Mouse (Mus musculus) liver, embryonic 11.5 days (tissue): ENCODE results near the gene Cpeb1. TPM values are rescaled to one million over a fixed set of nuclear protein-coding genes. Genes with fewer than 3 reads are reported as not detected.
"Not testable (repeated sequence)": the region's sequence is repeated elsewhere in the genome, so short reads cannot be mapped to it uniquely, and the experiment has no call there.

ENCODE experiments used
- ATAC-seq: fragments of 200-750 bp; cut with Nextera tagmentation; replicated peaks from 2 replicates; pipeline ENCODE4 v1.8.0; 2017; ENCODE audit warnings: moderate number of reproducible peaks, mild to moderate bottlenecking, moderate TSS enrichment, moderate library complexity; ENCODE audit not compliant: low FRiP score
- DNase-seq: peaks from one replicate; pipeline ENCODE4 v3.0.0-alpha.2; 2017; ENCODE audit warnings: low spot score
- H3K27ac ChIP-seq: fragments of 300-500 bp; sonication (generic); 2 replicates; pipeline ENCODE4 v1.5.1; 2014; ENCODE audit warnings: mild to moderate bottlenecking, low read depth, low read length, control low read depth
- H3K27me3 ChIP-seq: fragments of 300-500 bp; sonication (generic); replicated peaks from 2 replicates; pipeline ENCODE4 v1.6.1; 2014; ENCODE audit warnings: low read length, mixed read lengths; ENCODE audit not compliant: control insufficient read depth, insufficient read depth
- H3K36me3 ChIP-seq: fragments of 300-500 bp; sonication (generic); 2 replicates; pipeline ENCODE4 v1.6.1; 2014; ENCODE audit warnings: mild to moderate bottlenecking, low read length, moderate library complexity, mixed read lengths; ENCODE audit not compliant: control insufficient read depth, insufficient read depth
- H3K4me1 ChIP-seq: fragments of 300-500 bp; sonication (generic); replicated peaks from 2 replicates; pipeline ENCODE4 v1.6.1; 2014; ENCODE audit warnings: low read length, mixed read lengths; ENCODE audit not compliant: control insufficient read depth, insufficient read depth
- H3K4me2 ChIP-seq: fragments of 300-500 bp; sonication (generic); 2 replicates; pipeline ENCODE4 v1.6.1; 2014; ENCODE audit warnings: mild to moderate bottlenecking, control low read depth, moderate library complexity
- H3K4me3 ChIP-seq: fragments of 300-500 bp; sonication (generic); 2 replicates; pipeline ENCODE4 v1.5.1; 2014; ENCODE audit warnings: low read depth, low read length, control low read depth
- H3K9ac ChIP-seq: fragments of 300-500 bp; sonication (generic); 2 replicates; pipeline ENCODE4 v1.6.1; 2014; ENCODE audit warnings: low read depth, low read length, control low read depth
- H3K9me3 ChIP-seq: fragments of 300-500 bp; sonication (generic); 2 replicates; pipeline ENCODE4 v1.6.1; 2016; ENCODE audit warnings: low read length, inconsistent platforms, mixed read lengths; ENCODE audit not compliant: control insufficient read depth
- WGBS: fragments of 180-500 bp; shearing (Covaris S2); extraction: QIAGEN DNeasy Blood & Tissue Kit; methylation state at CpG from one replicate; pipeline ENCODE4 v1.1.7; 2014; 5-methylcytosine and 5-hydroxymethylcytosine counted together
- polyA plus RNA-seq: library from polyadenylated mRNA; unstranded; fragments of >200 nt; fragmentation: Nextera tagmentation; extraction: Ambion mirVana; gene quantifications from 2 replicates; pipeline ENCODE4 v1.2.1, GENCODE M21; 2014

The Cpeb1 gene
- polyA plus RNA-seq, 1 experiment from 2014 or later, result 0.27 TPM

- no peaks in the 10 kb centered on the region for H3K9me3 ChIP-seq
- H3K4me2 ChIP-seq, result no peak overlapping the region
- no peak overlapping the region for H3K27ac ChIP-seq
- H3K36me3 ChIP-seq, result no peaks in the 10 kb centered on the region
- H3K4me1 ChIP-seq, result no peaks in the 10 kb centered on the region
- H3K4me3 ChIP-seq, result no peak overlapping the region
- no peak overlapping the region for H3K9ac ChIP-seq
- WGBS, result 66% methylated on average over 3 of the region's 3 CpGs
- DNase-seq, result no peak
- peaks cover 19% of the 10 kb centered on the region for H3K27me3 ChIP-seq
- no peak for ATAC-seq
These were observed 24.3 kb upstream of the Cpeb1 start for GRCm38 (mm10) chr7:81479531-81480090.

- not testable (repeated sequence) for H3K36me3 ChIP-seq, H3K4me1 ChIP-seq, ATAC-seq, DNase-seq, H3K4me2 ChIP-seq, H3K27ac ChIP-seq, H3K9ac ChIP-seq, H3K9me3 ChIP-seq, H3K4me3 ChIP-seq
- H3K27me3 ChIP-seq, result peaks cover 19% of the 10 kb centered on the region
These were observed 23.0 kb upstream of the Cpeb1 start for GRCm38 (mm10) chr7:81478261-81478660.

- WGBS, result 5% methylated on average over 24 of the region's 24 CpGs
- Histone ChIP-seq H3K4me1 (no peaks in the 10 kb centered on the region), H3K27ac (no peak overlapping the region), H3K36me3 (no peaks in the 10 kb centered on the region), H3K9ac (no peak overlapping the region), H3K9me3 (no peaks in the 10 kb centered on the region), H3K4me3 (no peak overlapping the region), H3K4me2 (peak overlapping the region; percentile 37; the same call in 1 of the 2 replicates), H3K27me3 (peaks cover 19% of the 10 kb centered on the region)
- ATAC-seq (no peak), DNase-seq (no peak)
These were observed 21.6 kb upstream of the Cpeb1 start for GRCm38 (mm10) chr7:81476833-81477232.

- 76% methylated on average over 3 of the region's 3 CpGs for WGBS
- DNase-seq, result no peak
- Histone ChIP-seq H3K36me3 (no peaks in the 10 kb centered on the region), H3K27ac (no peak overlapping the region), H3K4me3 (no peak overlapping the region), H3K4me2 (no peak overlapping the region), H3K4me1 (no peaks in the 10 kb centered on the region), H3K27me3 (peaks cover 19% of the 10 kb centered on the region), H3K9ac (no peak overlapping the region), H3K9me3 (no peaks in the 10 kb centered on the region)
- no peak for ATAC-seq
These were observed 20.0 kb upstream of the Cpeb1 start for GRCm38 (mm10) chr7:81475221-81475620.

GRCm38 (mm10) chr7:81464906-81465450 is 9.7 kb upstream of the Cpeb1 start:
- Histone ChIP-seq H3K4me2 (no peak overlapping the region), H3K36me3 (no peaks in the 10 kb centered on the region), H3K4me1 (no peaks in the 10 kb centered on the region), H3K4me3 (no peak overlapping the region), H3K9me3 (no peaks in the 10 kb centered on the region), H3K9ac (no peak overlapping the region), H3K27me3 (peaks cover 6% of the 10 kb centered on the region; the same call in 1 of the 2 replicates), H3K27ac (no peak overlapping the region)
- no peak for ATAC-seq
- DNase-seq, result no peak
- 61% methylated on average over 9 of the region's 9 CpGs for WGBS

- ATAC-seq (no peak), DNase-seq (peak; percentile 38)
- no peak overlapping the region for H3K27ac ChIP-seq
- no peak overlapping the region for H3K9ac ChIP-seq
- H3K36me3 ChIP-seq, result no peaks in the 10 kb centered on the region
- H3K27me3 ChIP-seq, result peaks cover 11% of the 10 kb centered on the region; the same call in 1 of the 2 replicates
- no peak overlapping the region for H3K4me3 ChIP-seq
- no peak overlapping the region for H3K4me2 ChIP-seq
- 3% methylated on average over 4 of the region's 4 CpGs for whole genome bisulfite sequencing
- H3K4me1 ChIP-seq, result no peaks in the 10 kb centered on the region
- H3K9me3 ChIP-seq, result no peaks in the 10 kb centered on the region
These were observed 8.9 kb upstream of the Cpeb1 start for GRCm38 (mm10) chr7:81464116-81464515.

- H3K27me3 ChIP-seq, result peaks cover 13% of the 10 kb centered on the region
- no peaks in the 10 kb centered on the region for H3K9me3 ChIP-seq
- no peaks in the 10 kb centered on the region for H3K4me1 ChIP-seq
- no peak overlapping the region for H3K27ac ChIP-seq
- no peak for ATAC-seq
- H3K36me3 ChIP-seq, result no peaks in the 10 kb centered on the region
- no peak for DNase-seq
- H3K4me3 ChIP-seq, result no peak overlapping the region
- H3K9ac ChIP-seq, result no peak overlapping the region
- WGBS, result 69% methylated on average over 3 of the region's 3 CpGs
- H3K4me2 ChIP-seq, result no peak overlapping the region
These were observed 7.5 kb upstream of the Cpeb1 start for GRCm38 (mm10) chr7:81462815-81463214.

- ATAC-seq (peak; percentile 31; the same call in 1 of the 2 replicates), DNase-seq (peak; percentile 48)
- 0 out of 2 replicates have a peak overlapping the region, but pooled peaks have one; percentile 8 for H3K9ac ChIP-seq
- no peaks in the 10 kb centered on the region for H3K9me3 ChIP-seq
- H3K27ac ChIP-seq, result no peak overlapping the region
- peak overlapping the region; percentile 50 for H3K4me3 ChIP-seq
- H3K4me1 ChIP-seq, result peaks cover 5% of the 10 kb centered on the region; the same call in 1 of the 2 replicates
- no peaks in the 10 kb centered on the region for H3K36me3 ChIP-seq
- peaks cover 60% of the 10 kb centered on the region for H3K27me3 ChIP-seq
- WGBS, result 2% methylated on average over 84 of the region's 87 CpGs
- H3K4me2 ChIP-seq, result peak overlapping the region; percentile 77
These were observed 780 bp downstream of the Cpeb1 start for GRCm38 (mm10) chr7:81454331-81455039.
